Mouse (Mus musculus) ovary, adult 18-20 months (tissue): ENCODE measurements around the gene Atp2c1.
A peak's percentile ranks its signal among the peaks of the same experiment; 100 is the strongest.

Source experiments
- DNase-seq: peaks from one replicate; pipeline ENCODE4 v3.0.0; 2022; ENCODE audit warnings: low spot score, mixed read lengths

Atp2c1 gene

GRCm38 (mm10) chr9:105527219-105527618 lies at the start of gene Atp2c1:
TSS of gene Atp2c1 (minus strand) at chr9:105527319.
- no peak for DNase-seq

GRCm38 (mm10) chr9:105557452-105557851 lies 30.3 kb upstream of the Atp2c1 start:
- no peak for DNase-seq

- no peak for DNase-seq
Observed at GRCm38 (mm10) chr9:105556141-105556735, 29.1 kb upstream of the Atp2c1 start.

GRCm38 (mm10) chr9:105554439-105554807 lies 27.3 kb upstream of the Atp2c1 start:
- DNase-seq, result no peak

- peak; percentile 6 for DNase-seq
Observed at GRCm38 (mm10) chr9:105553629-105554438, 26.7 kb upstream of the Atp2c1 start.

- DNase-seq, result no peak
Observed at GRCm38 (mm10) chr9:105551407-105551806, 24.3 kb upstream of the Atp2c1 start.

GRCm38 (mm10) chr9:105549096-105549495 lies 22.0 kb upstream of the Atp2c1 start:
- DNase-seq, result no peak

- DNase-seq, result no peak
Observed at GRCm38 (mm10) chr9:105544013-105544750, 17.1 kb upstream of the Atp2c1 start.

- no peak for DNase-seq
Observed at GRCm38 (mm10) chr9:105537473-105537872, 10.4 kb upstream of the Atp2c1 start.

GRCm38 (mm10) chr9:105536877-105537276 lies 9.8 kb upstream of the Atp2c1 start:
- no peak for DNase-seq

- DNase-seq, result no peak
Observed at GRCm38 (mm10) chr9:105525355-105525754, 1.8 kb downstream of the Atp2c1 start.

- DNase-seq, result no peak
Observed at GRCm38 (mm10) chr9:105523038-105523437, 4.1 kb downstream of the Atp2c1 start.

GRCm38 (mm10) chr9:105522063-105522462 lies 5.1 kb downstream of the Atp2c1 start:
- peak; percentile 15 for DNase-seq

- DNase-seq, result peak; percentile 59
Observed at GRCm38 (mm10) chr9:105520776-105521552, 6.2 kb downstream of the Atp2c1 start.

- no peak for DNase-seq
Observed at GRCm38 (mm10) chr9:105519278-105519883, 7.7 kb downstream of the Atp2c1 start.

- no peak for DNase-seq
Observed at GRCm38 (mm10) chr9:105503690-105504089, 23.4 kb downstream of the Atp2c1 start.

GRCm38 (mm10) chr9:105502389-105502788 lies 24.7 kb downstream of the Atp2c1 start:
- DNase-seq, result no peak

- DNase-seq, result no peak
Observed at GRCm38 (mm10) chr9:105495316-105496174, 31.6 kb downstream of the Atp2c1 start.

- DNase-seq, result peak; percentile 96
Observed at GRCm38 (mm10) chr9:105494553-105495315, 32.4 kb downstream of the Atp2c1 start.

- no peak for DNase-seq
Observed at GRCm38 (mm10) chr9:105492744-105493143, 34.4 kb downstream of the Atp2c1 start.
